Mouse (Mus musculus) G1E (cell line): ENCODE measurements around the gene Katnal1. TPM values are rescaled to one million over a fixed set of nuclear protein-coding genes. Genes with fewer than 3 reads are reported as not detected.

Experiments
- ATAC-seq: 2 replicates; pipeline ENCODE4 v1.8.0; 2016; ENCODE audit warnings: mild to moderate bottlenecking; ENCODE audit not compliant: insufficient number of reproducible peaks, poor library complexity, low FRiP score, severe bottlenecking; ENCODE audit errors: extremely low read depth
- DNase-seq: peaks from one replicate; pipeline ENCODE4 v3.0.0; 2012; ENCODE audit warnings: low spot score
- H3K27me3 ChIP-seq: 2 replicates; pipeline ENCODE4 v1.6.1; 2012; ENCODE audit warnings: mild to moderate bottlenecking, low read length, inconsistent platforms; ENCODE audit not compliant: insufficient read depth
- H3K36me3 ChIP-seq: replicated peaks from 2 replicates; pipeline ENCODE3; 2012; ENCODE audit warnings: mild to moderate bottlenecking, inconsistent platforms
- H3K4me1 ChIP-seq: 2 replicates; pipeline ENCODE4 v1.6.1; 2012; ENCODE audit warnings: low read depth, low read length, inconsistent platforms, mixed read lengths; ENCODE audit not compliant: insufficient read depth
- H3K4me3 ChIP-seq: 2 replicates; pipeline ENCODE4 v1.5.1; 2012; ENCODE audit warnings: low read depth, mild to moderate bottlenecking, inconsistent platforms, low read length, moderate library complexity, mixed read lengths
- H3K9me3 ChIP-seq: replicated peaks from 2 replicates; pipeline ENCODE4 v1.6.1; 2012; ENCODE audit warnings: inconsistent platforms
- CTCF ChIP-seq: IDR thresholded peaks from 2 replicates; pipeline ENCODE4 v1.5.1; 2012; ENCODE audit warnings: low read depth, low read length, inconsistent platforms, mixed read lengths
- GATA1 ChIP-seq: IDR thresholded peaks from 2 replicates; pipeline ENCODE4 v1.6.1; 2012; ENCODE audit warnings: borderline replicate concordance, low read length, inconsistent platforms, mixed read lengths
- GATA2 ChIP-seq: IDR thresholded peaks from 2 replicates; pipeline ENCODE4 v1.6.1; 2012; ENCODE audit warnings: low read depth, low read length, inconsistent platforms, borderline replicate concordance
- POLR2AphosphoS5 ChIP-seq: IDR thresholded peaks from 2 replicates; pipeline ENCODE4 v1.6.1; 2012; ENCODE audit warnings: low read depth, low read length, inconsistent platforms; ENCODE audit not compliant: insufficient replicate concordance
- TAL1 ChIP-seq: conservative IDR thresholded peaks from 2 replicates; pipeline ENCODE4 v1.6.1; 2012; ENCODE audit warnings: low read depth, low read length, inconsistent platforms, mixed read lengths
- polyA plus RNA-seq: library from polyadenylated mRNA; stranded (reverse); fragments of >175 nt; gene quantifications from 2 replicates; pipeline ENCODE4 v1.2.3, GENCODE M21; 2012
- total RNA-seq, 2 experiments: library from RNA; stranded (forward) in 1 of 2; stranded (reverse) in 1 of 2; fragments of 200-1000 nt in 1 of 2; fragments of >200 nt in 1 of 2; fragmentation: Nextera tagmentation in 1 of 2; gene quantifications; 2 replicates each; pipeline ENCODE4 v1.2.3; 2014 to 2017

Gene Katnal1
- total and polyA plus RNA-seq, 3 experiments = 0.71 TPM; not detected in 2

- Histone ChIP-seq H3K27me3 (no peaks in the 10 kb centered on the region), H3K4me3 (no peak overlapping the region), H3K36me3 (no peaks in the 10 kb centered on the region), H3K4me1 (no peaks in the 10 kb centered on the region), H3K9me3 (peaks cover 41% of the 10 kb centered on the region)
- DNase-seq (no peak), ATAC-seq (no peak)
- TF ChIP-seq TAL1 = no peak
- no peak for TF ChIP-seq GATA2
- TF ChIP-seq POLR2AphosphoS5 = no peak
- TF ChIP-seq GATA1 = no peak
- no peak for TF ChIP-seq CTCF
Observed at GRCm38 (mm10) chr5:148972167-148972566, 43.0 kb upstream of the Katnal1 start.

- no peaks in the 10 kb centered on the region for H3K27me3 ChIP-seq
- H3K9me3 ChIP-seq = peaks cover 28% of the 10 kb centered on the region
- DNase-seq (no peak), ATAC-seq (no peak)
- H3K4me1 ChIP-seq = no peaks in the 10 kb centered on the region
- H3K4me3 ChIP-seq = no peak overlapping the region
- no peak for TF ChIP-seq POLR2AphosphoS5
- no peak for TF ChIP-seq CTCF
- TF ChIP-seq TAL1 = no peak
- no peak for TF ChIP-seq GATA2
- no peak for TF ChIP-seq GATA1
- no peaks in the 10 kb centered on the region for H3K36me3 ChIP-seq
Observed at GRCm38 (mm10) chr5:148969648-148970047, 40.5 kb upstream of the Katnal1 start.

GRCm38 (mm10) chr5:148968958-148969576 is 39.9 kb upstream of the Katnal1 start:
- no peaks in the 10 kb centered on the region for H3K4me1 ChIP-seq
- no peaks in the 10 kb centered on the region for H3K36me3 ChIP-seq
- TF ChIP-seq GATA1 = no peak
- no peak for TF ChIP-seq GATA2
- TF ChIP-seq CTCF = no peak
- no peak for TF ChIP-seq POLR2AphosphoS5
- TF ChIP-seq TAL1 = no peak
- no peaks in the 10 kb centered on the region for H3K27me3 ChIP-seq
- DNase-seq = no peak
- no peak overlapping the region for H3K4me3 ChIP-seq
- peaks cover 30% of the 10 kb centered on the region for H3K9me3 ChIP-seq
- no peak for ATAC-seq

GRCm38 (mm10) chr5:148968179-148968578 is 39.1 kb upstream of the Katnal1 start:
- Histone ChIP-seq H3K36me3 (no peaks in the 10 kb centered on the region), H3K27me3 (no peaks in the 10 kb centered on the region), H3K4me1 (no peaks in the 10 kb centered on the region), H3K9me3 (peaks cover 32% of the 10 kb centered on the region), H3K4me3 (no peak overlapping the region)
- no peak for TF ChIP-seq POLR2AphosphoS5
- TF ChIP-seq CTCF = no peak
- no peak for TF ChIP-seq TAL1
- no peak for ATAC-seq
- no peak for DNase-seq

DNA sequence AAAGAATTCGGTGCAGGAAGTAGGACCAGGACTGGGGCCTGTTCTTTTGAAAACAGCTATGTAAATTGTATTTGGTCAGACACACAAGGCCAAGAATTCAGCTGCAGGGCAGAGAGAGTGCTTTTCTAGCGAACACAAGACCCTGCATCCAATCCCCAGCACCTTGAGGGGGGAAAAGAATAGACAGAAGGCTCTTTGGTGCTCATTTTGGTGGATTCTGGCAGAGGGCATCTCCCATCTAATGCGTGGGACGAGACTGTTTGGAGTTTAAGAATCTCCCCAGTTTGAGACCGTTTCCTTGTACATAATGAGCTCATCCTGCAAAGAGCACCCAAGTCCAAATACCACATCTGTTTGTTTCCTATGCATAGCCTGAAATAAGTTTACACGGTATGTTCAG is 37.3 kb upstream of the Katnal1 start:
- H3K27me3 ChIP-seq = no peaks in the 10 kb centered on the region
- no peak for DNase-seq
- no peak overlapping the region for H3K4me3 ChIP-seq
- peaks cover 32% of the 10 kb centered on the region for H3K9me3 ChIP-seq
- TF ChIP-seq CTCF (no peak), TAL1 (no peak), POLR2AphosphoS5 (no peak), GATA1 (no peak), GATA2 (no peak)
- H3K36me3 ChIP-seq = no peaks in the 10 kb centered on the region
- ATAC-seq = no peak
- H3K4me1 ChIP-seq = no peaks in the 10 kb centered on the region

DNA sequence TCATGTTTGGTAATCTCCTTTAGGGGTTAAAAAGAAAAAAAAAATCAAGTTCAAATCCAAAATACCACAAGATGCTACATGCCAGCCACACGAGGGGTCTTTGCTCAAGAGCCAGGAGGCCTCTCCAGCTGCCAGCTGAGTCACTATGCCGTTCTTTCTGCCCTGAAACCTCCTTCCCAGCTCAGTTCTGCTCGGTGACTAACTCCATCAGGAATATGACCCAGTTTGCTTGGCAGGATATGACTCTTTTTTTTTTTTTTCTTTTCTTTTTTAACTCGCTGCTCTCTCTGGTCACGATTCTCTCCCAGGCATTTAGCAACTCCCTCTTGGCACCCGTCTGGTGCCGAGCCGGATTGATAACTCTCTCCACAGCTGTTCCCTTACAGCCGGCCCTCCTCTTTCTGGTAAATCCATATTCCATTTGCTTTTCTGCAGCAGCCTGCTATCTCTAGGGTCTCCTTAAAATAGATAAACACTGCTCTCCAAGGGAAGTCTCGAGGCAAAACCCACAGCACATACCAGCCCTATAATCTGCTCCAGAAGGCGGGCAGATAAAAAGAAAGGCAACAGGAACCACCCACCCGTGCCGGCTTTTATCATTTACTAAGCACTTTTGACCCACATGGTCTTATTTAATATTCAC is 36.7 kb upstream of the Katnal1 start:
- ATAC-seq = no peak
- H3K4me1 ChIP-seq = no peaks in the 10 kb centered on the region
- no peaks in the 10 kb centered on the region for H3K36me3 ChIP-seq
- no peaks in the 10 kb centered on the region for H3K27me3 ChIP-seq
- no peak for DNase-seq
- TF ChIP-seq GATA1 = no peak
- no peak for TF ChIP-seq CTCF
- no peak for TF ChIP-seq TAL1
- no peak for TF ChIP-seq GATA2
- TF ChIP-seq POLR2AphosphoS5 = no peak
- peaks cover 32% of the 10 kb centered on the region for H3K9me3 ChIP-seq
- no peak overlapping the region for H3K4me3 ChIP-seq
